Mouse (Mus musculus) erythroblast, embryonic 14.5 days (primary cell): Measurements from ENCODE around the gene Cd164l2. TPM values are rescaled to one million over a fixed set of nuclear protein-coding genes. Genes with fewer than 3 reads are reported as not detected.
A peak's percentile ranks its signal among the peaks of the same experiment; 100 is the strongest.

Experiments
- H3K27me3 ChIP-seq: 2 replicates; pipeline ENCODE4 v1.6.1; 2012; ENCODE audit warnings: inconsistent platforms; ENCODE audit not compliant: control insufficient read depth
- H3K36me3 ChIP-seq: 2 replicates; pipeline ENCODE4 v1.6.1; 2012; ENCODE audit warnings: mild to moderate bottlenecking, inconsistent platforms; ENCODE audit not compliant: control insufficient read depth
- H3K4me1 ChIP-seq: 2 replicates; pipeline ENCODE4 v1.6.1; 2012; ENCODE audit warnings: inconsistent platforms; ENCODE audit not compliant: control insufficient read depth
- H3K4me3 ChIP-seq: replicated peaks from 2 replicates; pipeline ENCODE3; 2012; ENCODE audit warnings: moderate library complexity, mild to moderate bottlenecking, inconsistent platforms
- H3K9me3 ChIP-seq: 2 replicates; pipeline ENCODE4 v1.6.1; 2012; ENCODE audit warnings: low read length, inconsistent platforms, mixed read lengths; ENCODE audit not compliant: control insufficient read depth
- GATA1 ChIP-seq: IDR thresholded peaks from 2 replicates; pipeline ENCODE4 v1.6.1; 2012; ENCODE audit warnings: low read length, inconsistent platforms, mixed read lengths
- TAL1 ChIP-seq: IDR thresholded peaks from 3 replicates; pipeline ENCODE4 v1.6.1; 2012; ENCODE audit warnings: low read length, inconsistent platforms, mixed read lengths
- polyA plus RNA-seq: library from polyadenylated mRNA; stranded (reverse); fragments of >175 nt; gene quantifications from 2 replicates; pipeline ENCODE4 v1.2.3, GENCODE M21; 2012

The Cd164l2 gene
- polyA plus RNA-seq, 1 experiment, result not detected

DNA sequence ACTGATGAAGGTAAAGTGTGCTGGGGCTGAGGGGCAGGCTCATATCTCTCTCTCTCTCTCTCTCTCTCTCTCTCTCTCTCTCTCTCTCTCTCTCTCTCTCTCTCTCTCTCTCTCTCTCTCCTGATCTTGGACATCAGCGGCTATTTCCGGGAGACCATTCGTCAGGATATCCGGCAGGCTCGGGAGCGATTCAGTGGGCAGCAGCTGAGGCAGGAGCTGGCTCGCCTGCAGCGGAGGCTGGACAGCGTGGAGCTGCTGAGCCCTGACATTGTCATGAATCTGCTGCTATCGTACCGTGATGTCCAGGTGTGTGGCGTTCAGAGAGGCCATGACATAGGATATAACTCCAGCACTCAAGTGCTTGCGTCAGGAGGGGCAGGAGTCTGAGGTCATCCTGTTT is 31.6 kb downstream of the Cd164l2 start:
- Histone ChIP-seq H3K9me3 (no peaks in the 10 kb centered on the region), H3K36me3 (no peaks in the 10 kb centered on the region), H3K4me1 (peaks cover 88% of the 10 kb centered on the region), H3K4me3 (no peak overlapping the region), H3K27me3 (peaks cover 19% of the 10 kb centered on the region)
- TF ChIP-seq TAL1 (no peak), GATA1 (no peak)

DNA sequence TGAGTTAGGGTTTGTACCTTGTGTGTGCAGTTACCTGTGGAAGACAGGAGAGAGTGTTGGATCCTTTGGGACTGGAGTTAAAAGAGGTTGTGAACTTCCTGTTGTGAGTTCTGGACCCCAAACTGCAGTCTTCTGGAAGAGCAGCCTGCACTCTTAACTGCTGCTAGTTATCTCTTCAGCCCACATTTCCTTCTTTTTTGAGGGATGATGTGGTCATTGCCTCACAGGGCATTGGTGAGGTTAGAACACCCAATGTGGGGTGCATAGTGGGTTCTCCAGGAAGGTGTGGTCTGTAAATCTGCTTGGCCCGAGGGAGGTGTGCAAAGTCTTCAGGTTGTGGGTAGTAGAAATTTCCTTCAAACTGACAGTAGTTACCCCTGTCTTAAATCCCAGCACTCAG is 32.4 kb downstream of the Cd164l2 start:
- Histone ChIP-seq H3K36me3 (no peaks in the 10 kb centered on the region), H3K9me3 (no peaks in the 10 kb centered on the region; the same call in 1 of the 2 replicates), H3K4me3 (no peak overlapping the region), H3K4me1 (peaks cover 89% of the 10 kb centered on the region), H3K27me3 (peaks cover 20% of the 10 kb centered on the region)
- TF ChIP-seq TAL1 (no peak), GATA1 (no peak)

DNA sequence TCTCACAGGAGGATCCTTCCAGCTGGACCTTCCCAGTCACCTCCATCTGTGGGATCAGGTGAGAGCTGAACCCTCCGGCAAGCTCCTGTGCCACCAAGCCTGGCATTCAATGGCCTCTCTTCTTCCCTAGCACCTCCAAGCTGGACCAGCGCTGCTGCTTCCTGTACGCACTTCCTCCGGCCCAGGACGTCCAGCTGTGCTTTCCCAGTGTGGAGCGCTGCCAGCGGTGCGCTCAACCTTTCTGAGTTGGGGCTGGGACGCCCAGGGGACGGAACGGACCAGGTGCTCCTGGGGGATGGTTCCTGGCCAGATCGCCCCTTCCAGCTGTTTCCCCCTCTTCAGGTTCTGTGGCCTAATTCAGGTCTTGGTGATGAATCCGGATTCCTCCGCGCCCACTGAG is 35.1 kb downstream of the Cd164l2 start:
- Histone ChIP-seq H3K4me3 (peak overlapping the region; percentile 45), H3K27me3 (peaks cover 48% of the 10 kb centered on the region), H3K9me3 (peaks cover 2% of the 10 kb centered on the region; the same call in 1 of the 2 replicates), H3K36me3 (no peaks in the 10 kb centered on the region), H3K4me1 (peaks cover 87% of the 10 kb centered on the region)
- TF ChIP-seq TAL1 (no peak), GATA1 (no peak)

DNA sequence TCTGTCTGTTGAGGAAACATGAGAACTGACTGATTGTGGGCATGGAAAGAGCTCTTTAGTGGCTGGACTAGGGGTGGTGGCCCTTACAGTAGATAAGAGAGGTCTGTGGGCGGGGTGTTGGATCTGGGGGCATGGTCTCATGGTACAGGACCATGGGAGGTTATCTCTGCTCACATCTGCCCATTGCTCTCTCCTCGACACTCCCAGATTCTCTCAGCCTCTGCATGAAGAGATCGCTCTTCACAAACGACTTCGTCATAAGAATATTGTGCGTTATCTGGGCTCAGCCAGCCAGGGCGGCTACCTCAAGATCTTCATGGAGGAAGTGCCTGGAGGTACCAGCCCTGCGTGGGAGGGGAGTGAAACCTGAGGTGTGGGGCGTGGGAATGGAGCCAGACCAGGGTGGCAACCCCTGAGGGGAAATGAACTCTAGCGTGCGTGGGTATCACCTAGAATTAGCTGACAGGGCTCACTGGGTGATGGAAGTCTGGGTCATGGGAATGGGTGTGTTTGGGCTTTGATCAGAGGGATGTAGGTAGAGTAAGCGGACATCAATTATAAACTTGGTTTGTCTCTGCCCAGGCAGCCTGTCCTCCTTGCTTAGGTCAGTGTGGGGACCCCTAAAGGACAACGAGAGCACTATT is 36.0 kb downstream of the Cd164l2 start:
- peak overlapping the region; percentile 45 for H3K4me3 ChIP-seq
- H3K4me1 ChIP-seq, result peaks cover 79% of the 10 kb centered on the region
- H3K27me3 ChIP-seq, result peaks cover 47% of the 10 kb centered on the region
- H3K9me3 ChIP-seq, result peaks cover 2% of the 10 kb centered on the region; the same call in 1 of the 2 replicates
- no peaks in the 10 kb centered on the region for H3K36me3 ChIP-seq
- peak; percentile 84 for TF ChIP-seq GATA1
- peak; percentile 57 for TF ChIP-seq TAL1

DNA sequence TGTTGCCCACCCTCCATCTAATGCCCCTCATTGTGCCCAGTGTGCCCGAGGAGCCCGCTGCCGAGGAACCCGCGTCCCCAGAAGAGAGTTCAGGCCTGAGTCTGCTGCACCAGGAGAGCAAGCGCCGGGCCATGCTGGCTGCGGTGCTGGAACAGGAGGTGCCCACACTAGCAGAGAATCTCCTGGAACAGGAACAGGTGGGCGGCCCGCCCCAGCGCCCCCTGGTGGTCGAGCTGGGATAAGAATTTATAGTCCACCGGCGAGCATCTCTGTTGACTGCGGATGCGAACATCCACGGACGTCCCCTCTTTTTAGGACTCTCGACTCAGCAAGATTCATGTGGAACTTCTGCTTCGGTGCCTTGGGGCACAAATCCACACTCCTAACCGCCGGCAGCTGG is 38.7 kb downstream of the Cd164l2 start:
- TF ChIP-seq GATA1 (no peak), TAL1 (no peak)
- peaks cover 54% of the 10 kb centered on the region for H3K4me1 ChIP-seq
- peaks cover 2% of the 10 kb centered on the region; the same call in 1 of the 2 replicates for H3K9me3 ChIP-seq
- no peak overlapping the region for H3K4me3 ChIP-seq
- no peaks in the 10 kb centered on the region for H3K36me3 ChIP-seq
- peaks cover 49% of the 10 kb centered on the region for H3K27me3 ChIP-seq

DNA sequence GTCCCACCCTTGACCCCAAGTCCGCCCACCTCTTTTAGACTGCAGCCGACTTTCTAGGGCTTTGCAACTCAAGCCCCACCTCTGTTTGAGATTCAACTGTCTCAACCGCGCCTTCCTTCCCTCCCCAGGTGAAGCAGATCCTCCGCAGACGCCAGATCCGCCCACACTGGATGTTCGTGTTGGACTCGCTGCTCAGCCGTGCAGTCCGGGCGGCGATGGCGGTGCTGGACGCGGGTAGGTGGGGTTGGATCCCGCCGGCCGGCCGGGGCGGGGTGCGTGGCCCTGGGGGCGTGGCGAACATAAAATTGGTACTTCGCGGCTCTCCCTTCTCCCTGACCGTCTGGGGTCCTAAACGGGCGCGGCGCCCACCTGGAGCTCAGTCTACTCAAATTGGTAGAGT is 39.3 kb downstream of the Cd164l2 start:
- no peaks in the 10 kb centered on the region for H3K36me3 ChIP-seq
- peaks cover 48% of the 10 kb centered on the region for H3K4me1 ChIP-seq
- no peak overlapping the region for H3K4me3 ChIP-seq
- TF ChIP-seq TAL1, result no peak
- TF ChIP-seq GATA1, result no peak
- H3K9me3 ChIP-seq, result peaks cover 2% of the 10 kb centered on the region; the same call in 1 of the 2 replicates
- peaks cover 55% of the 10 kb centered on the region for H3K27me3 ChIP-seq

DNA sequence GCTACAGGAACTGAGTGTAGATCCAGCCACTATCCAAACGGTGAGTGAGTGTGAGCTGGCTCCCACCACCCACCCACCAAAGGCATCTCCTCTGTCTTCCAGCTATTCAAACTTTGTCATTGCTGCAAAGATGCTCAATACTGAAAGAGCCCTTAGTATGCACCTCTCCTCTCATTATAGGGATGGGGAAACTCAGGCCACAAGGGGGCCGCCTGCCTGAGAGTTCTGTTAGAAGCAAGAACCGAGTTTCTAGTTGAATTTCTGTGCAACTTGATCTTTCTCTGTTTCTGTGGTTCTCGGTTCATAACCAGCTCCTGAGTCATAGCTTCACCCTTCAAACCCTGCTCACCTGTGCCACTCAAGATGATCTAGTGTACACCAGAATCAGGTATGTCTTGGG is 40.2 kb downstream of the Cd164l2 start:
- Histone ChIP-seq H3K36me3 (no peaks in the 10 kb centered on the region), H3K27me3 (peaks cover 61% of the 10 kb centered on the region), H3K4me1 (peaks cover 39% of the 10 kb centered on the region), H3K9me3 (peaks cover 2% of the 10 kb centered on the region; the same call in 1 of the 2 replicates), H3K4me3 (no peak overlapping the region)
- TF ChIP-seq TAL1 (no peak), GATA1 (no peak)

DNA sequence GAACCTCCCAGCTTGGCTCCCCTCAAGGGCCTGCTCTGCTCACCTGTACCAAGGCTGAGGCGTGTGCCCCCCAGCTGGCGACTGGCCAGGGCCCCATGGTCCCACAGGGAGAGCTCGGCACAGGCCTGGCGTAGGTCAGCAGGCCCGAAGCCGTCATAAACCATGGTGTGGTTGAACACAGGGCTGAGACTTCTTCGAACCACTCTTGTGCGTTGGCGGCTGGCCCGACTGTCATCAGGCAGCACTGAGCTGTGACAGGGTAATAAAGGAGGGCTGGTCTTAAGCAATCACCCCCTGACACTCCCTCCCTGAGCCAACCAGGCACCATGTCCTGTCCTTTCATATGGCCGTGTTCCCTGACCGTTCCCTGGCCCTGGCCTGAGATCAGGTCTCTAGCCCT is 41.5 kb downstream of the Cd164l2 start:
- H3K27me3 ChIP-seq, result peaks cover 66% of the 10 kb centered on the region
- no peaks in the 10 kb centered on the region for H3K36me3 ChIP-seq
- TF ChIP-seq GATA1 (no peak), TAL1 (no peak)

DNA sequence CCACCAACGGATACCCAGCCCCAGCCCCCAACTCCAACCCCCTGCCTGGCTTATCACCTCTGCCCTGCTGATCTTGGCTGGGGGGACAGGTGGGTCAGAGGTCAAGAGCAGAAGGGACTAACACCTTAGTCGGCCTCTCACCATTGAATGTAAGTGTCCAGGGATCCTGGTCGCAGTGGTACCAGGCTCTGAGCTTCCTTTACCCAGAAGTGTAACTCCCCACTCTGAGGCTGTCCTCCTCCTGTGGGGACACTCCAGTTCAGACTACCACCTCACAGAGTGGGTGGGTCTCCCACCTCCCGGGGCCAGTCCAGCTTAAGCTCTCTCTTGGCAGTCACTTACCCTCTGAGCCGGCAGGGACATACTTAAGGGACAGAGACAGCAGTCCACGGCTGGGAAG is 43.5 kb downstream of the Cd164l2 start:
- H3K4me1 ChIP-seq, result peaks cover 15% of the 10 kb centered on the region
- TF ChIP-seq GATA1 (no peak), TAL1 (no peak)
- peaks cover 64% of the 10 kb centered on the region for H3K27me3 ChIP-seq
- no peak overlapping the region for H3K4me3 ChIP-seq
- H3K9me3 ChIP-seq, result no peaks in the 10 kb centered on the region
- no peaks in the 10 kb centered on the region for H3K36me3 ChIP-seq

More for the DNA sequence above, 41.5 kb downstream of the Cd164l2 start:
- Histone ChIP-seq H3K9me3 (peaks cover 2% of the 10 kb centered on the region; the same call in 1 of the 2 replicates), H3K4me3 (no peak overlapping the region), H3K4me1 (peaks cover 32% of the 10 kb centered on the region)
